Mouse (Mus musculus) olfactory bulb, adult 2 months (tissue): ENCODE data around the gene Polr2e.

ENCODE experiments used
- CTCF ChIP-seq: fragments of 200-500 bp; IDR thresholded peaks from 2 replicates; pipeline ENCODE4 v1.5.1; 2012; ENCODE audit warnings: low read depth, mild to moderate bottlenecking, low read length, moderate library complexity; ENCODE audit not compliant: insufficient read depth
- POLR2A ChIP-seq: fragments of 200-500 bp; IDR thresholded peaks from 2 replicates; pipeline ENCODE4 v1.6.1; 2012; ENCODE audit warnings: mild to moderate bottlenecking, low read depth, low read length, moderate library complexity; ENCODE audit not compliant: insufficient read depth

- TF ChIP-seq POLR2A (no peak), CTCF (no peak)
Observed at GRCm38 (mm10) chr10:80070837-80071515, 31.4 kb upstream of the Polr2e start.
